Mouse (Mus musculus): ENCODE measurements around the gene Cyb561a3. TPM values are rescaled to one million over a fixed set of nuclear protein-coding genes. Genes with fewer than 3 reads are reported as not detected.
"Not testable (repeated sequence)": the region's sequence is repeated elsewhere in the genome, so short reads cannot be mapped to it uniquely, and the experiment has no call there.

Gene Cyb561a3
- 20.0 and 21.6 TPM in 2 replicates for polyA plus RNA-seq (2015; fragmentation: Nextera tagmentation; extraction: Ambion mirVana)

DNA sequence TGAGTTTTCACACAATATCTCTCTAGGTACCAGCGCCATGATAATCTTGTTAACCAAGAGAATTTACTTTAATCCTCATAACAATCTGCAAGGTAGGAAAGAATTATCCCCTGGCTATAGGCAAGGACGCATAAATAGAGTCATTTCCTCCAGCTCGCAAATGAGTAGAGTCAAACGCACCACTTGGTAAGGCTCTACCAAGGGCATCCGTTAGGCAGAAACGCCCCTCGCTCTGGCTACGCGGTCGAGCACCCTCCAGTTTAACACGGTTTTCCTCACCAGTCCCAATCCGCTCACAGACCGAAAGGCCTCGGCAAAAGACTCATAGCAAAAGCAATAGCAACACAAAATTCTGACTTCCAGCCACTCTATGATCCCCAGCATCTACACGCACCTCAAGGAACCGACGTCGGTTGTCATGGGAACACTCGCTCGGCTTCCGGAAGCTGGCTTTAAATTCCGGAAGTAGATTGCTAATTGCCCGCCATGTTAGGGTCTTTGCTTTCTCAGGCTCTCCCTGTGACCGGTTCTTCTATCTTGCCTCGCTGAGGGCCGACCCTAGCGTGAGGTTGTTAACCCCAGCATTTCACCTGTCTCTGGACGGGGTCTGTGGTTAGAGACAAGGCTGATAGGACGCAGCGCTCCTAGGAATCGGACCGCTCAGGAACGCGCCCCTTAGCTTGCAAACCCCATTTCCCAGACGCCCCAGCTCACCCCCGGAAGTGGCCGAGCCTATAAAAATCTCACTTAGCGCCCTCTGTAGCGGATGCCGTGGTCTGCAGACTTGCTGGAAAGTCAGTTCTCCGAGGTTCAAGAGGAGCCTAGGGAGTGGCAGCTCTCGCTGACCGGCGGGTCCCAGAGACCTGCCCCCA lies at the start of gene Cyb561a3, which contains the start of gene Tmem138:
Gene Cyb561a3, plus strand, starts transcription at position 483 of the 872 bp plus-strand sequence.
Gene Tmem138, minus strand, starts transcription at position 673 of the 872 bp plus-strand sequence.
- no peaks in the 10 kb centered on the region for H3K9me3 ChIP-seq (ENCODE audit: low read length)
- H3K36me3 ChIP-seq (ENCODE audit: insufficient read depth, low read length), result peaks cover 20% of the 10 kb centered on the region
- peak within 1 kb of the TSS; percentile 95 for H3K27ac ChIP-seq (ENCODE audit: low read length)
- H3K4me3 ChIP-seq (ENCODE audit: low read length), result peak within 1 kb of the TSS; percentile 64
- under 1% methylated on average over 44 of the region's 44 CpGs for WGBS
- H3K9ac ChIP-seq (replicated peaks; ENCODE audit: low read length), result peak within 1 kb of the TSS; percentile 87
- no peaks in the 10 kb centered on the region for H3K27me3 ChIP-seq (ENCODE audit: insufficient read depth, low read length)
- peaks cover 15% of the 10 kb centered on the region for H3K4me1 ChIP-seq (ENCODE audit: insufficient read depth, low read length)
- ATAC-seq (ENCODE audit: low FRiP score, low TSS enrichment), result peak; percentile 97
- peak within 1 kb of the TSS; percentile 87 for H3K4me2 ChIP-seq (replicated peaks; ENCODE audit: low read depth, low read length)

DNA sequence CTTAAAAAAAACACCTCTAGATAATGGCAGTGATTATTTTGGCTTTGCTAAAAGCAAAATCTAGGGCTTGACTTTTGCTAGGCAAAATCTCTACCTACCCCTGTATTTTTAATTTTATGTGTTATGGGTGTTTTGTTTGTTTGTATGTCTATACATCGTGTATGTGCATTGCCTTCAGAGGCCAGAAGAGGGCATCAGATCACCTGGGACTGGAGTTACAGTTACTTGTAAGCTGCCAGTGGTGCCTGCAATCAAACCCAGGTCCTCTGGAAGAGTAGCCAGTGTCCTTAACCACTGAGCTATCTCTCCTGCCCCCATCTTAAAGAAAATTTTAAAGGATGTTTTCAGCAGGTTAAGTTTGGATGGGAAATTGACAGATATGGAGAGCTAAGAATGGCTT lies 46.9 kb upstream of the Cyb561a3 start:
- Histone ChIP-seq H3K4me3 (ENCODE audit: low read length) (no peak overlapping the region), H3K36me3 (ENCODE audit: insufficient read depth, low read length) (peaks cover 48% of the 10 kb centered on the region), H3K9ac (replicated peaks; ENCODE audit: low read length) (no peak overlapping the region), H3K27me3 (ENCODE audit: insufficient read depth, low read length) (no peaks in the 10 kb centered on the region), H3K9me3 (ENCODE audit: low read length) (no peaks in the 10 kb centered on the region), H3K4me1 (ENCODE audit: insufficient read depth, low read length) (peaks cover 16% of the 10 kb centered on the region), H3K27ac (ENCODE audit: low read length) (no peak overlapping the region), H3K4me2 (replicated peaks; ENCODE audit: low read depth, low read length) (no peak overlapping the region)
- ATAC-seq (ENCODE audit: low FRiP score, low TSS enrichment), result no peak
- 97% methylated on average over 1 of the region's 1 CpGs for WGBS

DNA sequence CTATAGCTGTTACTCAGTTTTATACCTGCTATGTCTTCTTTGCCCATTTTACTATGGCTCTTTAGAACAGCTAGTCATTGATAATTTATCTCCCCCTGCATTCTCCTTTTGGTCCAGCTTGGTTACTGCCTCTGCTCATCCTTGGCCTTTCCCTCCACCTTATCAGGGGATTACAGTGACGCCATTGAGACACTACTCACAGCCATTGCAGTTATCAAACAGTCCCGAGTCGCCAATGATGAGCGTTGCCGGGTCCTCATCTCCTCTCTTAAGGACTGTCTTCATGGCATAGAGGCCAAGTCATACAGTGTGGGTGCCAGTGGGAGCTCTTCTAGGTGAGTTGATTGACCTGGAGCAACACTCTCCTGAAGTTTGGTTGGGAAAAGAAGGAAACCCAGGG lies 37.5 kb upstream of the Cyb561a3 start:
- no peaks in the 10 kb centered on the region for H3K9me3 ChIP-seq (ENCODE audit: low read length)
- H3K36me3 ChIP-seq (ENCODE audit: insufficient read depth, low read length), result peaks cover 74% of the 10 kb centered on the region
- H3K4me3 ChIP-seq (ENCODE audit: low read length), result no peak overlapping the region
- ATAC-seq (ENCODE audit: low FRiP score, low TSS enrichment), result no peak
- no peak overlapping the region for H3K4me2 ChIP-seq (replicated peaks; ENCODE audit: low read depth, low read length)
- no peaks in the 10 kb centered on the region for H3K27me3 ChIP-seq (ENCODE audit: insufficient read depth, low read length)
- WGBS, result 96% methylated on average over 5 of the region's 5 CpGs
- H3K9ac ChIP-seq (replicated peaks; ENCODE audit: low read length), result no peak overlapping the region
- H3K27ac ChIP-seq (ENCODE audit: low read length), result no peak overlapping the region
- no peaks in the 10 kb centered on the region for H3K4me1 ChIP-seq (ENCODE audit: insufficient read depth, low read length)

DNA sequence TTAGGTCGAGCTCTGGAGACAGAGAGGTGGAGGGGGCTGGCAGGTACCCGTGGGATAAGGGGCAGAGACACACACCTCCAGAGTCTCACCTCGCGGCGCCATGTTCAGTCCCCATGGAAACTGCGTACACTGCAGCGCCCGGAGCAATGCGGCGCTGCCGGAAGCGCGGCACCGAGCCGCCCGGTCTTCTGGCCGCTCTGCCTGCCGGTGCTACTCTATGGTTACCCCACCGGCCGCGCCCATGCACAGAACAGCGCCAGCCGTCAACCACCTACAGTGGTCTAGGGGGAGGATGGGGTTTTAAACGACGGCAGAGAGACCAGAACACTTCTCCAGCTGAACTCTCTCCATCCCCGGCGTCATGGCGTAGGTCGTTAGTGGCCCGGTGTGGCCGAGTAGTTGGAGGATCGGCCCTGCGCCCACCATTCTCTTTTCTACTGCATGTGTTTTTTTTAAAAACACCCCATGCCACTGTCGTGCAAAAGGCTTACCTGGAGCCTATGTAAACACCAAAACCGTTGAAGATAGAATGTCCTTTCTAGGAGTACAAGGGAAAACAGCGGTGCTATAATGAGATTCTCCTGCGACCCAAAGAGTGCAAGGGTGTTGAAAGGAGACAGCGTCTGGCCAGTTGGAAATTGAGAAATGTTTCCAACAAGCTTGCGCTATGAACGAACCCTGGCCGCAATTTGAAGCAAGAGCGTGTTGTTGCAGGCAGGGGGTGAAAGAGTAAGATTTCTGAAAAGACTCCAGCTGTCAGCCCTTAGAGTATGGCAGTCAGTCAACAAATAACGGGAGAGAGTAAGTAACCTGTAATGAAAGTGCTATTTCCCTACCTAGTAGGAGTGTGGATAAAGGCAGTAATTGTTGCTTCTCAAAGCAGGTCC lies 21.1 kb upstream of the Cyb561a3 start, which contains the start of gene Tmem216:
Gene Tmem216, minus strand, starts transcription at position 615 of the 887 bp plus-strand sequence.
- ATAC-seq (ENCODE audit: low FRiP score, low TSS enrichment), result peak; percentile 99
- peaks cover 6% of the 10 kb centered on the region for H3K36me3 ChIP-seq (ENCODE audit: insufficient read depth, low read length)

DNA sequence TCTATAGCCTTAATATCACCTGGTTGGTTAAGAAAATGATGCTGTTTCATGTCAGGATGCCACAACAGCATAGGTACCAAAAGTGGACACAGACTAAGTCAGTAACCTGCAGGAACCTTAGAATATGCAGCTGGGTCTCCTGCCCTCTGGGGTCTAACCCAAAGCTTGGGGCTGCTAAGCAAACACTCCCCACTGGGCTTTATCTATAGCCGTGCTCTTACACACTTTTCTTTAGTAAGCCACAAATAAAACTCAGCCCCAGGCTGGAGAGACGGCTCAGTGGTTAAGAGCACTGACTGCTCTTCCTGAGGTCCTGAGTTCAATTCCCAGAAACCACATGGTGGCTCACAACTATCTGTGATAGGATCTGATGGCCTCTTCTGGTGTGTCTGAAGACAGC lies 20.0 kb upstream of the Cyb561a3 start:
- WGBS, result 49% methylated on average over 2 of the region's 2 CpGs
- H3K27ac ChIP-seq (ENCODE audit: low read length), result no peak overlapping the region
- H3K4me1 ChIP-seq (ENCODE audit: insufficient read depth, low read length), result peaks cover 13% of the 10 kb centered on the region
- H3K27me3 ChIP-seq (ENCODE audit: insufficient read depth, low read length), result no peaks in the 10 kb centered on the region
- no peaks in the 10 kb centered on the region for H3K36me3 ChIP-seq (ENCODE audit: insufficient read depth, low read length)
- H3K4me3 ChIP-seq (ENCODE audit: low read length), result no peak overlapping the region
- ATAC-seq (ENCODE audit: low FRiP score, low TSS enrichment), result no peak
- no peaks in the 10 kb centered on the region for H3K9me3 ChIP-seq (ENCODE audit: low read length)
- H3K9ac ChIP-seq (replicated peaks; ENCODE audit: low read length), result no peak overlapping the region
- H3K4me2 ChIP-seq (replicated peaks; ENCODE audit: low read depth, low read length), result no peak overlapping the region

More for the DNA sequence above, 21.1 kb upstream of the Cyb561a3 start, which contains the start of gene Tmem216:
- peak within 1 kb of the TSS; percentile 77 for H3K9ac ChIP-seq (replicated peaks; ENCODE audit: low read length)
- H3K27me3 ChIP-seq (ENCODE audit: insufficient read depth, low read length), result no peaks in the 10 kb centered on the region
- peak within 1 kb of the TSS; percentile 61 for H3K4me3 ChIP-seq (ENCODE audit: low read length)
- H3K9me3 ChIP-seq (ENCODE audit: low read length), result no peaks in the 10 kb centered on the region
- peak within 1 kb of the TSS; percentile 83 for H3K4me2 ChIP-seq (replicated peaks; ENCODE audit: low read depth, low read length)
- peak within 1 kb of the TSS; percentile 65 for H3K27ac ChIP-seq (ENCODE audit: low read length)
- H3K4me1 ChIP-seq (ENCODE audit: insufficient read depth, low read length), result peaks cover 13% of the 10 kb centered on the region
- WGBS, result under 1% methylated on average over 43 of the region's 43 CpGs

DNA sequence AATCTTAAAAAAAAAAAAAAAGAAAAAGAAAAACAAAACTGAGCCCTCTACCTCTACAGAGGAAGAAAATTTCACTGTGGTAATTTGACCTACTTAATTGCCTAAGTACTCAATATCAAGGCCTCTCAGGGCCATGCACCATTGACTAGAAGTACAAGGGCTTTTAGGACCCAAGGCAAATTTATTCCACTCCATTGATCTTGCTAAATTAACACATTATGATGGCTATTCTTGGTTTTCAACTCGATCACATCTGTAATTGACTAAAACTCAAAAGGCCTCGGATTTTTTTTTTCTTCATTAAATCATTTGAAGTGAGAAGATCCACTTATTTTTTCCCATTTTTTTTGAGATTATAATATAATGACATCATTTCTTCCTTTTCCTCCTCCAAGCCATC lies 19.5 kb upstream of the Cyb561a3 start:
- Histone ChIP-seq H3K36me3 (ENCODE audit: insufficient read depth, low read length) (no peaks in the 10 kb centered on the region), H3K27me3 (ENCODE audit: insufficient read depth, low read length) (no peaks in the 10 kb centered on the region), H3K9me3 (ENCODE audit: low read length) (no peaks in the 10 kb centered on the region), H3K9ac (replicated peaks; ENCODE audit: low read length) (no peak overlapping the region), H3K27ac (ENCODE audit: low read length) (no peak overlapping the region), H3K4me3 (ENCODE audit: low read length) (no peak overlapping the region), H3K4me1 (ENCODE audit: insufficient read depth, low read length) (peaks cover 13% of the 10 kb centered on the region), H3K4me2 (replicated peaks; ENCODE audit: low read depth, low read length) (no peak overlapping the region)
- ATAC-seq (ENCODE audit: low FRiP score, low TSS enrichment), result no peak
- WGBS, result 45% methylated on average over 2 of the region's 2 CpGs

DNA sequence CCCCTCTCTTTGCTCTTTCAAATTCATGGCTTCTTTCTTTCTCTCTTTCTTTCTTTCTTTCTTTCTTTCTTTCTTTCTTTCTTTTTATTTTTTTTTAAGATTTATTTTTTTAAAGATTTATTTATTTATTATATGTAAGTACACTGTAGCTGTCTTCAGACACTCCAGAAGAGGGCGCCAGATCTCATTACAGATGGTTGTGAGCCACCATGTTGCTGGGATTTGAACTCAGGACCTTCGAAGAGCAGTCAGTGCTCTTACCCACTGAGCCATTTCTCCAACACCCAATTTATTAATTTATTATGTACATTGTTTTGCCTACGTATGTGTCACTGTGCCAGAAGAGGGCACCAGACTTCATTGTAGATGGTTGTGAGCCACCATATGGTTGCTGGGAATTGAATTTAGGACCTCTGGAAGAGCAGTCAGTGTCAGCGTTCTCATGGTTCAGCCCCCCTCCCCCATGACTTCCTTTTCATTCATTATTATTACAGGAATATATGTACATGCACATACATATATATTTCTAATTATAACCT lies 19.1 kb upstream of the Cyb561a3 start:
- H3K4me3 ChIP-seq (ENCODE audit: low read length); H3K36me3 ChIP-seq (ENCODE audit: insufficient read depth, low read length); H3K4me2 ChIP-seq (replicated peaks; ENCODE audit: low read depth, low read length); H3K9me3 ChIP-seq (ENCODE audit: low read length); H3K27me3 ChIP-seq (ENCODE audit: insufficient read depth, low read length); H3K27ac ChIP-seq (ENCODE audit: low read length); ATAC-seq (ENCODE audit: low FRiP score, low TSS enrichment); H3K9ac ChIP-seq (replicated peaks; ENCODE audit: low read length): not testable (repeated sequence)
- WGBS, result 76% methylated on average over 4 of the region's 4 CpGs
- peaks cover 13% of the 10 kb centered on the region for H3K4me1 ChIP-seq (ENCODE audit: insufficient read depth, low read length)

DNA sequence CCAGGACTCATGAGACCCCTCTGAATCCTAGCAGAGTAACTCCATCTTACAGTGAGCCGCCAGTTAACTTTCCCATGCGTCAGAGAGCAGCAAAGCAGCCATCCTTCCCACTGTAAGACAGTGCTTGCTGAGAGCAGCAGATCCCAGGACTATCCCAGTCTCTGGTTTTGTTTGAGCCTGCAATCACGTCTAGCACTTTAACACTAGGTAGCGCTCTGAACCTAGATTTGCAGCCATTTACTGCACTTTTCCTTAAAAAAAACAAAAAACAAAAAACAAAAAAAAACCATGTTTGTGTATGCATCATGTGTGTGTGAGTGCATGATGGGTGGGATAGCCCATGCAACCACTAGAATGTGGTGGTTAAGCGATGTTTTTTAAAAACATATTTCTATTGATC lies 16.9 kb upstream of the Cyb561a3 start:
- no peaks in the 10 kb centered on the region for H3K9me3 ChIP-seq (ENCODE audit: low read length)
- no peak overlapping the region for H3K4me3 ChIP-seq (ENCODE audit: low read length)
- H3K4me1 ChIP-seq (ENCODE audit: insufficient read depth, low read length), result peaks cover 8% of the 10 kb centered on the region
- H3K27ac ChIP-seq (ENCODE audit: low read length), result no peak overlapping the region
- ATAC-seq (ENCODE audit: low FRiP score, low TSS enrichment), result no peak
- no peaks in the 10 kb centered on the region for H3K36me3 ChIP-seq (ENCODE audit: insufficient read depth, low read length)
- no peak overlapping the region for H3K4me2 ChIP-seq (replicated peaks; ENCODE audit: low read depth, low read length)
- H3K27me3 ChIP-seq (ENCODE audit: insufficient read depth, low read length), result no peaks in the 10 kb centered on the region
- H3K9ac ChIP-seq (replicated peaks; ENCODE audit: low read length), result no peak overlapping the region
- 42% methylated on average over 5 of the region's 5 CpGs for WGBS

DNA sequence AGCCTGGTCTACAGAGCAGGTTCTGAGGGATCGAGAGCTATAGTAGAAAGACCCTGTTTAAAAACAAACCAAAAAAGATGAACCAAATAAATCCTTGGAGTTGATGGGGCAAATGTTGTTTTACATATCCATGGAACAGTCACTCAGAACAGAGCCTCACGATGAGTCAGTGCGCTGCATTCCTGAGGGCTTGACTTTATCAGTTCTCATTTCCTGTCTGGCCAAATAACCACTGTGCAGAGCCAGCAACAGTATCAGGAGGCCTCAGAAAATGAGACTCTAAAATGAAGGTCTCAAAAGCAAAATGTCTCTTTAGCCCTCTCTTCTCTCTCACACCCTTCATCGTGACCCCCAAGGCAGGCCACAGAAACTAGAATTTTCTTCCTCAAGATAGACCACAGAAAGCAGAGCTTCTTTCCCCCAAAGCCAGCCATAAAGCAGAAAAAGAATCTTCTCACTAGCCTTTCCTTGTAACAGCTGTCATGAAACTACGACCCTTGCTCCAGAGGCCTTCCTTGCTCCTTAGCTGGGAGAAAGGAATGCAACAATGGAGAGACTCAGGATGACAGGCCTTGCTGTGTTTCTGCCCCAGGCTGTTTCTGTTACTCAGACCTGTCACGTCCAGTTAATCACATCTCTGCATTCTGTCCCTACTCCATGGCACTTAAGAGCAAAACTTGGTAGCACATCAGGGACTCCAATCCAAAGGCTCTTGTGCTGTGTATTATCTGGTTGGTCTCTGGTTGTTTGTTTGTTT lies 15.2 kb upstream of the Cyb561a3 start:
- WGBS, result 49% methylated on average over 6 of the region's 6 CpGs
- Histone ChIP-seq H3K27ac (ENCODE audit: low read length) (peak overlapping the region; percentile 4; the same call in 1 of the 2 replicates), H3K4me2 (replicated peaks; ENCODE audit: low read depth, low read length) (no peak overlapping the region), H3K9ac (replicated peaks; ENCODE audit: low read length) (no peak overlapping the region), H3K27me3 (ENCODE audit: insufficient read depth, low read length) (peaks cover 3% of the 10 kb centered on the region; the same call in 1 of the 2 replicates), H3K9me3 (ENCODE audit: low read length) (no peaks in the 10 kb centered on the region), H3K4me1 (ENCODE audit: insufficient read depth, low read length) (no peaks in the 10 kb centered on the region), H3K36me3 (ENCODE audit: insufficient read depth, low read length) (no peaks in the 10 kb centered on the region), H3K4me3 (ENCODE audit: low read length) (no peak overlapping the region)
- no peak for ATAC-seq (ENCODE audit: low FRiP score, low TSS enrichment)
